Mouse (Mus musculus) ES-Bruce4 (cell line): ENCODE measurements at regions not wholly inside any gene's neighbourhood (a gene's known extent, or its start where the extent isn't known, plus 50 kb on each side); places are given as distances from the start of the nearest gene placed in this dataset.

Source experiments
- CTCF ChIP-seq: IDR thresholded peaks from one replicate; pipeline ENCODE4 v1.8.1; 2011; ENCODE audit warnings: low read depth, low read length
- POLR2A ChIP-seq: IDR thresholded peaks from one replicate; pipeline ENCODE4 v1.8.1; 2011; ENCODE audit warnings: low read length; ENCODE audit not compliant: insufficient read depth

DNA sequence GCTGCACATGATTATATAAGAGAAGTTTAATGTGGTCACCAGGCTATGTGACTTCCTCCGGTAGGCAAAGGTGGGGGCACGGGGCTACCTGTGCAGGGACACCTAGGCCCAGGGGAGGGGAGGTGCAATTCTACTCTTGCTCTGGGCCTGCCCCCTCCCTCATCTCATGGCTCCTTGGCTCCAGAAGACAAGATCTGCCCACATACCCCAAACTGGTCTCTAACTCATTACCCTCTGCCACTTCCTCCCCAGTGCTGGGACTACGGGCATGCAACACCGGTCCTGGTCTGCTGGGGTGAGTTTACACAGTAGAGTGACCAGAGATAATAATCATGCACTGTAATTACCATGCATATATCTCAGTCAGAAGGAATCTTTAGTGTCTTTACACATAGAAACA lies 155.0 kb downstream of the Cog6 start:
- TF ChIP-seq CTCF, result no peak
- TF ChIP-seq POLR2A, result no peak
